Mouse (Mus musculus) liver, adult 2 months (tissue): ENCODE data around the gene Peak1. TPM values are rescaled to one million over a fixed set of nuclear protein-coding genes. Genes with fewer than 3 reads are reported as not detected.

Source experiments
- DNase-seq: peaks from one replicate; pipeline ENCODE4 v3.0.0-alpha.2; 2011; ENCODE audit warnings: low read depth, low spot score; ENCODE audit errors: extremely low read depth
- H3K27ac ChIP-seq: fragments of 200-500 bp; replicated peaks from 2 replicates; pipeline ENCODE4 v1.5.1; 2012; ENCODE audit warnings: low read depth, mild to moderate bottlenecking, control low read depth, inconsistent platforms, low read length; ENCODE audit not compliant: insufficient read depth
- H3K27me3 ChIP-seq: fragments of 200-500 bp; 2 replicates; pipeline ENCODE4 v1.6.1; 2012; ENCODE audit warnings: mild to moderate bottlenecking, moderate library complexity, low read length, inconsistent platforms; ENCODE audit not compliant: control insufficient read depth, insufficient read depth
- H3K36me3 ChIP-seq: fragments of 200-500 bp; 2 replicates; pipeline ENCODE4 v1.6.1; 2012; ENCODE audit warnings: low read length, inconsistent platforms; ENCODE audit not compliant: control insufficient read depth, insufficient read depth
- H3K4me1 ChIP-seq: fragments of 200-500 bp; 2 replicates; pipeline ENCODE4 v1.6.1; 2011; ENCODE audit warnings: low read length; ENCODE audit not compliant: control insufficient read depth, insufficient read depth
- H3K4me3 ChIP-seq: fragments of 200-500 bp; 2 replicates; pipeline ENCODE4 v1.5.1; 2011; ENCODE audit warnings: low read depth, mild to moderate bottlenecking, control low read depth, low read length, moderate library complexity; ENCODE audit not compliant: insufficient read depth
- H3K79me2 ChIP-seq: fragments of 200-500 bp; 2 replicates; pipeline ENCODE4 v1.6.1; 2012; ENCODE audit warnings: inconsistent platforms, mild to moderate bottlenecking, low read length, moderate library complexity; ENCODE audit not compliant: control insufficient read depth, insufficient read depth
- H3K9ac ChIP-seq: fragments of 200-500 bp; 2 replicates; pipeline ENCODE4 v1.6.1; 2012; ENCODE audit warnings: low read depth, mild to moderate bottlenecking, control low read depth, inconsistent platforms, low read length
- CTCF ChIP-seq: fragments of 200-500 bp; IDR thresholded peaks from 2 replicates; pipeline ENCODE4 v1.5.1; 2011; ENCODE audit warnings: low read depth, low read length, control low read depth
- POLR2A ChIP-seq: fragments of 200-500 bp; IDR thresholded peaks from 2 replicates; pipeline ENCODE4 v1.6.1; 2011; ENCODE audit warnings: low read length, control low read depth; ENCODE audit not compliant: insufficient read depth; ENCODE audit errors: extremely low read depth
- WGBS: fragments of 180-500 bp; shearing (Covaris S2); methylation state at CpG from one replicate; pipeline ENCODE4 v1.1.7; 2018; 5-methylcytosine and 5-hydroxymethylcytosine counted together
- polyA plus RNA-seq: library from polyadenylated mRNA; depleted of rRNA; stranded (reverse); fragments of >200 nt; gene quantifications from 2 replicates; pipeline ENCODE4 v1.2.3, GENCODE M21; 2012; rRNA removed
- total RNA-seq: library from RNA; depleted of rRNA; stranded (reverse); fragments of >200 nt; gene quantifications from 2 replicates; pipeline ENCODE4 v1.2.3, GENCODE M21; 2014; rRNA removed

Gene Peak1
- total and polyA plus RNA-seq, 2 experiments = 2.8 to 10.7 TPM

DNA sequence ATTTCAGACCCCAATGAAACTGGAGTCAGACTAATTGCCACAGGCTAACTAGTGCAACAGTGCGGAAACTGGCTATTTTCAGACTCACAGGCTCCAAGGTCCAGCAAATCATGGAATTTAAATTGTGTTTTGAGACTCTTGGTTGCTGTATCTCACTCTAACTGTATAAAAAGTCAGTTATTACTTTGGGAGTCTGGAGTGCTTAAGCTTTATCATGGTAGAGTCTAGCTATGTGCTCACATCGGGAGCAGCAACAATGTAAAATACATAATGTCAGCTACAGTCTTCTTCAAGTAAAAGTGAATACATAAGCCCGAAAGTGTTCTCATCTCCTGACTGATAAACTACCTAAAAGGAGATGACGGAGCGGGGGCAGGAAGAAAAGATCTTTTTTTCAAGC lies 263.3 kb downstream of the Peak1 start:
- Histone ChIP-seq H3K4me1 (no peaks in the 10 kb centered on the region), H3K79me2 (no peaks in the 10 kb centered on the region), H3K4me3 (no peak overlapping the region), H3K27me3 (no peaks in the 10 kb centered on the region), H3K36me3 (no peaks in the 10 kb centered on the region), H3K9ac (no peak overlapping the region), H3K27ac (no peak overlapping the region)
- TF ChIP-seq CTCF (no peak), POLR2A (no peak)
- WGBS = 96% methylated on average over 5 of the region's 5 CpGs
- no peak for DNase-seq

DNA sequence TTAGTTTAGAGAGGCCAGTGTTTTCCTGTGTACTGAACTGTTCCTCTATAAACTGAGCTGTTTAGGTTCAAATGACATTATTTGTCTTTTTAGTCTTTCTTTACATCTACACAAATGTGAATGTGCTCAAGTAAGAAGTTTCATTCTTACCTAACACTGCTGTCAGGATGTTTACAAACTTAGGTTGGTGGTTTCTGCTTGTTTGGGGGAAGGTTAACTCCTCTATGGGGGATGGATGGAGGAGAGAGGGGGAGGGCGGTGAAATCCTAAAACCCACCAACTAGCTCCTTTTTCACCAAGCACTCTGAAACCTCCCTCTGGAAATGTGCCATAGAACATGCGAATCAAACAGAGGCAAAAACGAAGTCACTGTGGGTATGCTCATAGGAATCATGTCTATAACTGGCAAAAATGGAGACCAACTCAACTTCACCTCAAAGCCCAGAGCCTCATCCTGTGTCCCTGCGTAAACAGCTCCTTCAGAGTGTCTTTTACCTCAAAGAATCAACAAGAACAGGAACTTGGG lies 265.3 kb downstream of the Peak1 start:
- Histone ChIP-seq H3K27ac (no peak overlapping the region), H3K4me3 (no peak overlapping the region), H3K9ac (no peak overlapping the region), H3K79me2 (no peaks in the 10 kb centered on the region), H3K4me1 (no peaks in the 10 kb centered on the region), H3K36me3 (no peaks in the 10 kb centered on the region), H3K27me3 (no peaks in the 10 kb centered on the region)
- 78% methylated on average over 4 of the region's 4 CpGs for WGBS
- DNase-seq = no peak
- no peak for TF ChIP-seq CTCF
- TF ChIP-seq POLR2A = no peak

DNA sequence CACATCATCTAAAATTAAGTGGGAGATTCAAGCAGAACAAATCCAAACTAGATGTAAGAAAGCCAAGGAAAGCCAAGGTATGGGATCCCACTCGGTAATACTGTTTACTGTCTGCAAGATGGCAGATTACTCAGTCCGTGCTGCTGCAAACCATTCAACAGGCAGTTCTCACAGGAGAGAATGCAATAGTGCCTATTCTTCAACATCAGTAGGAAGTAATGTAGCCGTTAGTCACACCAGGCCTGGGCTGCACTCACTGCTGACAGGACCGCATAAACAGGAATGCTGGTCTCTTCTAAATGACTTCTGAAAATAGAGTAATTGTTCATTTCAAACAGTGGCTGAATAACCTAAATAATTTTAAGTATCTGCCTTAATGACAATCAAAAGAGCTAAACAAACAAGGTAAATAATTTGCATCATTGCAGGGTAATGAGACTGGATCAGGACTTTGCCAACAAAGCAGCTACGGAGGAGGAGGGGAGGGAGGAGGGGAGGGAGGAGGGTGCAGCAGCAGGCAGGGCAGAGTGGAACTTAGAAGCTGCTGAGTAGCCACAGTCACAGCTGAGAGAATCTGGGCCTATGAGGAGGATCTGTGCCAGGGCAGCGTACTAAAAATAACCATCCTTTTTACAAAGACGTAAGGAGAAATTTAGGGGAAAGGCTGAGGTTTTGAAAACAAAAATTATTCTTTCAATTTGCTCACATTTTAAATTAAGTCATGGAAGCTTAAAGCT lies 266.0 kb downstream of the Peak1 start:
- H3K79me2 ChIP-seq = no peaks in the 10 kb centered on the region
- H3K4me3 ChIP-seq = no peak overlapping the region
- no peak for DNase-seq
- TF ChIP-seq CTCF (no peak), POLR2A (no peak)
- H3K9ac ChIP-seq = no peak overlapping the region
- 77% methylated on average over 7 of the region's 7 CpGs for WGBS
- no peaks in the 10 kb centered on the region for H3K27me3 ChIP-seq
- no peaks in the 10 kb centered on the region for H3K4me1 ChIP-seq
- H3K36me3 ChIP-seq = no peaks in the 10 kb centered on the region
- no peak overlapping the region for H3K27ac ChIP-seq

Other genes starting within 250 kb of the Peak1 start
- 6.6 and 8.3 TPM in 2 replicates for gene Hmg20a, start 542 bp upstream of the Peak1 start, total RNA-seq
- gene Hmg20a, start 542 bp upstream of the Peak1 start, polyA plus RNA-seq = 6.0 and 6.8 TPM in 2 replicates